Mouse (Mus musculus) spleen, adult 18-20 months (tissue): Measurements from ENCODE around the gene Crybb1.

Source experiments
- DNase-seq, 2 experiments: peaks; one replicate each; pipeline ENCODE4 v3.0.0; 2022; ENCODE audit warnings: mixed read lengths in 2 of 2

The Crybb1 gene

GRCm38 (mm10) chr5:112255426-112255825, at the start of gene Crybb1:
Crybb1 (plus strand) TSS chr5:112255815.
- no peak for DNase-seq

GRCm38 (mm10) chr5:112206543-112207255, 48.9 kb upstream of the Crybb1 start:
- no peak for DNase-seq

- no peak for DNase-seq
Observed at GRCm38 (mm10) chr5:112208321-112208720, 47.3 kb upstream of the Crybb1 start.

- peak in 1 of 2 experiments; percentile 44 for DNase-seq
Observed at GRCm38 (mm10) chr5:112210104-112210503, 45.5 kb upstream of the Crybb1 start.

- no peak for DNase-seq
Observed at GRCm38 (mm10) chr5:112211911-112212310, 43.7 kb upstream of the Crybb1 start.

- no peak for DNase-seq
Observed at GRCm38 (mm10) chr5:112212711-112213264, 42.8 kb upstream of the Crybb1 start.

- no peak for DNase-seq
Observed at GRCm38 (mm10) chr5:112213331-112214240, 42.0 kb upstream of the Crybb1 start.

GRCm38 (mm10) chr5:112214419-112214818, 41.2 kb upstream of the Crybb1 start:
- DNase-seq = peak; percentile 31 to 65

GRCm38 (mm10) chr5:112215291-112215751, 40.3 kb upstream of the Crybb1 start:
- no peak for DNase-seq

GRCm38 (mm10) chr5:112215801-112216251, 39.8 kb upstream of the Crybb1 start:
- DNase-seq = no peak

GRCm38 (mm10) chr5:112216335-112216734, 39.3 kb upstream of the Crybb1 start:
- no peak for DNase-seq

GRCm38 (mm10) chr5:112217031-112217430, 38.6 kb upstream of the Crybb1 start:
- no peak for DNase-seq

- no peak for DNase-seq
Observed at GRCm38 (mm10) chr5:112218679-112219078, 36.9 kb upstream of the Crybb1 start.

- DNase-seq = no peak
Observed at GRCm38 (mm10) chr5:112219398-112219797, 36.2 kb upstream of the Crybb1 start.

- DNase-seq = no peak
Observed at GRCm38 (mm10) chr5:112220203-112220602, 35.4 kb upstream of the Crybb1 start.

- no peak for DNase-seq
Observed at GRCm38 (mm10) chr5:112225591-112225990, 30.0 kb upstream of the Crybb1 start.

- DNase-seq = no peak
Observed at GRCm38 (mm10) chr5:112227354-112227753, 28.3 kb upstream of the Crybb1 start.

GRCm38 (mm10) chr5:112227898-112228239, 27.7 kb upstream of the Crybb1 start:
- DNase-seq = no peak

GRCm38 (mm10) chr5:112228240-112229076, 27.2 kb upstream of the Crybb1 start:
- no peak for DNase-seq

- DNase-seq = no peak
Observed at GRCm38 (mm10) chr5:112235806-112236205, 19.8 kb upstream of the Crybb1 start.

- no peak for DNase-seq
Observed at GRCm38 (mm10) chr5:112236631-112237030, 19.0 kb upstream of the Crybb1 start.

- DNase-seq = no peak
Observed at GRCm38 (mm10) chr5:112237439-112237838, 18.2 kb upstream of the Crybb1 start.
